In the genomic region with DNA sequence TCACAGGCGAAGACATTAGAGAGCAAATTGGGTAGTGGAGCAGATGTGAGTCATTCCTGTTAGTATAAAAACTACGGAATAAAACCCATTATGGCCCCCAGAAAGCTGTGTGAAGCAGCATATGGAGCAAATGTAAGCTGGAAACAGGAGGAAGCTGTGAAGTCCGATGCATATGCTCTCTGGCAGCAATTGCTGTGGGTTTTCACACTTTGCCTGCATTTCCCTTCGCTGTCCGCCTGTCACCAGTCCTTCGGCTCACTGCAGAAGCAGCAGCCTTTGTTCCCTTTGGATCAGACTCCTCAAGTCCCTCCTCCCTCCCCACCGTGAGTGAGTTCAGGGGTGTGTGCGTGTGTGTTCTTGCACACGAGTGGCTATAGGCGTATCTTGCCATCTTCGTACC, we compare ENCODE assay signal across 9 mouse cellular contexts. TPM values are rescaled to one million over a fixed set of nuclear protein-coding genes. Genes with fewer than 3 reads are reported as not detected.
DNase-seq lines count a peak whose midpoint lies in the region; ATAC-seq and TF ChIP-seq lines count a peak whose summit lies in the region.
"Had no signal": no experiment of that assay in that cellular context is flagged by ENCODE, and none has a peak within 500 bp of the region (broad histone marks: within the 10 kb centered on the region; RNA-seq: fewer than 3 reads in every experiment).

No protein-coding gene starts in this region.

- no peak overlapping the region for H3K4me2 ChIP-seq in midbrain, embryonic 12.5 days (replicated peaks)
- H3K4me2 ChIP-seq in forebrain, postnatal 0 days (ENCODE audit: low read depth): 0 out of 2 replicates have a peak overlapping the region, but pooled peaks have one; percentile 3

- no peak for TF ChIP-seq CTCF in forebrain, postnatal 0 days (IDR thresholded peaks at IDR 0.05; ENCODE audit: low read depth)

- intact Hi-C loops in left cerebral cortex, postnatal 25 days (cut with DNase I): loop anchor here (1.0 to 5.0 kb wide), 4 partner anchors 117 to 896 kb away; no protein-coding TSS in a partner anchor

- peak; percentile 17; the same call in 1 of the 2 replicates for ATAC-seq in midbrain, embryonic 12.5 days (ENCODE audit: low FRiP score, low read depth)
- ATAC-seq in forebrain, postnatal 0 days: peak; percentile 46

- H3K4me3 ChIP-seq in midbrain, embryonic 12.5 days: no peak overlapping the region
- no peak overlapping the region for H3K4me3 ChIP-seq in midbrain, embryonic 10.5 days
- H3K4me3 ChIP-seq in forebrain, postnatal 0 days (ENCODE audit: low read depth, low read length): no peak overlapping the region

- DNase-seq in midbrain, embryonic 10.5 days (ENCODE audit: low spot score): no peak
- DNase-seq in forebrain, postnatal 0 days: peak; percentile 64
- DNase-seq in left cerebral cortex, postnatal 25 days (ENCODE audit: low spot score in 2 of 2): peak; percentile 45 to 93
- peak; percentile 38 for DNase-seq in right cerebral cortex, postnatal 4 days
- DNase-seq in retina, postnatal 1 day: no peak
- no peak for DNase-seq in ovary, adult 18-20 months (ENCODE audit: low spot score)
- DNase-seq in gastrocnemius, adult 8-10 months (ENCODE audit: low spot score in 2 of 2): no peak
- DNase-seq: thymus, postnatal 4 days had no signal

- peaks cover 50% of the 10 kb centered on the region for H3K27me3 ChIP-seq in midbrain, embryonic 12.5 days
- peaks cover 55% of the 10 kb centered on the region for H3K27me3 ChIP-seq in midbrain, embryonic 10.5 days (ENCODE audit: low read depth, poor library complexity, severe bottlenecking)
- H3K27me3 ChIP-seq in forebrain, postnatal 0 days (ENCODE audit: insufficient read depth, low read length): no peaks in the 10 kb centered on the region; the same call in 1 of the 2 replicates

- H3K36me3 ChIP-seq in midbrain, embryonic 12.5 days: no peaks in the 10 kb centered on the region
- H3K36me3 ChIP-seq in midbrain, embryonic 10.5 days: no peaks in the 10 kb centered on the region
- H3K36me3 ChIP-seq in forebrain, postnatal 0 days (ENCODE audit: insufficient read depth): no peaks in the 10 kb centered on the region

- peak overlapping the region; percentile 47 for H3K27ac ChIP-seq in midbrain, embryonic 12.5 days (replicated peaks)
- no peak overlapping the region; the same call in 1 of the 2 replicates for H3K27ac ChIP-seq in midbrain, embryonic 10.5 days (replicated peaks)
- H3K27ac ChIP-seq in forebrain, postnatal 0 days (ENCODE audit: low read depth, low read length): peak overlapping the region; percentile 48; the same call in 1 of the 2 replicates

- H3K9me3 ChIP-seq in midbrain, embryonic 12.5 days: no peaks in the 10 kb centered on the region
- H3K9me3 ChIP-seq in midbrain, embryonic 10.5 days (replicated peaks): no peaks in the 10 kb centered on the region
- no peaks in the 10 kb centered on the region for H3K9me3 ChIP-seq in forebrain, postnatal 0 days (ENCODE audit: low read length)

- H3K9ac ChIP-seq in midbrain, embryonic 12.5 days (replicated peaks): no peak overlapping the region
- no peak overlapping the region for H3K9ac ChIP-seq in forebrain, postnatal 0 days

- H3K4me1 ChIP-seq in midbrain, embryonic 12.5 days: peaks cover 40% of the 10 kb centered on the region
- peaks cover 44% of the 10 kb centered on the region for H3K4me1 ChIP-seq in midbrain, embryonic 10.5 days
- peaks cover 26% of the 10 kb centered on the region for H3K4me1 ChIP-seq in forebrain, postnatal 0 days (ENCODE audit: insufficient read depth)

- 46% methylated on average over 11 of the region's 11 CpGs for WGBS in midbrain, embryonic 12.5 days
- WGBS in midbrain, embryonic 10.5 days: 52% methylated on average over 11 of the region's 11 CpGs
- 24% methylated on average over 11 of the region's 11 CpGs for WGBS in forebrain, postnatal 0 days

RNA-seq across cellular contexts. Expression of gene Galnt14, which starts 3.1 kb away (rescaled TPM):
- 6.8 and 7.8 TPM in 2 replicates for polyA plus RNA-seq in midbrain, embryonic 12.5 days (2016; fragmentation: Nextera tagmentation; extraction: Ambion mirVana)
- polyA plus RNA-seq in midbrain, embryonic 10.5 days (2016; fragmentation: Nextera tagmentation; extraction: Ambion mirVana): 1.8 and 3.8 TPM in 2 replicates
- total RNA-seq in forebrain, postnatal 0 days (2014; rRNA removed): 14.3 and 17.8 TPM in 2 replicates
- polyA plus RNA-seq in forebrain, postnatal 0 days (2015; fragmentation: Nextera tagmentation; extraction: Ambion mirVana): 16.7 and 16.8 TPM in 2 replicates
- 10 to 100 TPM; 17.6 to 20.9 TPM for total RNA-seq in left cerebral cortex, postnatal 25 days (2021)
- total RNA-seq in gastrocnemius, adult 8-10 months (2022): not detected

Comparison
In these comparisons a context has a peak if more than half of its experiments do, and no peak if none do; other contexts are left out.
1. DNase-seq: peak in forebrain, postnatal 0 days (single experiment), left cerebral cortex, postnatal 25 days (2 of 2) and right cerebral cortex, postnatal 4 days (single experiment); none in midbrain, embryonic 10.5 days (single experiment), retina, postnatal 1 day (single experiment), ovary, adult 18-20 months (single experiment) and gastrocnemius, adult 8-10 months (0 of 2).
2. RNA of gene Galnt14, which starts 3.1 kb away (total RNA-seq): 17.6 to 20.9 TPM in left cerebral cortex, postnatal 25 days and 14.3 to 17.8 TPM in forebrain, postnatal 0 days; not detected in gastrocnemius, adult 8-10 months; every median in the first group is over 10 times any median in the second.